Mouse (Mus musculus): ENCODE measurements around the gene Efna3.

DNA sequence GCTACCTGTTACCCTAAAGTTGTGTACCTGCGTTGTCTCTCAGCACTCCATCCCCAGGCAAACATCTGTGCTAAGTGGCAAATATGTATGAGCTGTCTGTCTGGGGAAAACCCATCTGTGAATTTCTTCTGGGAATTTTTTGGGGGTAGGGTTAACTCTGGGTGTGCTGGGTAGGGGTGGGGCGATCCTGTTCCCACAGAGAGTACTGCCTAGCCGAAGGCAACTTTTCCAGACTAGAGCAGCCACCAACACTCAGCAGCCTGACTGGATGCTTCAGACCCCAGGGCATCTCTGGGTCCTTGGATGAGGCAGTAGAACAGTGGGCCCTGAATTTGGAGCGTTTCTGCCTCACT, 40.5 kb downstream of the Efna3 start:
- no peak for TF ChIP-seq CTCF (IDR thresholded peaks at IDR 0.05; ENCODE audit: low read depth)
- TF ChIP-seq EP300 (optimal IDR thresholded peaks at IDR 0.05), result no peak

Data from stomach, postnatal 0 days (tissue).